Mouse (Mus musculus) embryo, embryonic 9.5 days (tissue): Measurements from ENCODE around the gene Alg9.

Source experiments
- DNase-seq: peaks from one replicate; pipeline ENCODE4 v3.0.0-alpha.2; 2017; ENCODE audit errors: extremely low spot score

Gene Alg9

DNA sequence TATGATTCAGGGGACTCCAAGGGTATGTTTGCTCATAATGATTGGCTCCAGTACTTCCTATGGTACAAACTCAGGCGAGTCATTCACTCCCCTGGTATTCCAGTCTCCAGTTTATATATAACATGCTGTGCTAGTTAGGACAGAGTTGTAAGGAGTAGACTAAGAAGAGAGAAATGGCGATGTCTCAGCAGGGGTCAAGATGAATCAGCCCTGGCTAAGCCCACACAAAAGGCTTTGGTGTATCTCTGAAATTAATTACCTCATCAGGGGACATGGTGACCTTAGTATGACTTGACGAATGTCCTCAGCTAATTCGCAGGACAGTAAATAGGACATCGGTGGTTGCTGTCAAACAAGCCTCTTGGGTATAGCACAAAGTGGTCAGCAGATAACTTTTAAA, 18.1 kb upstream of the Alg9 start:
- no peak for DNase-seq

DNA sequence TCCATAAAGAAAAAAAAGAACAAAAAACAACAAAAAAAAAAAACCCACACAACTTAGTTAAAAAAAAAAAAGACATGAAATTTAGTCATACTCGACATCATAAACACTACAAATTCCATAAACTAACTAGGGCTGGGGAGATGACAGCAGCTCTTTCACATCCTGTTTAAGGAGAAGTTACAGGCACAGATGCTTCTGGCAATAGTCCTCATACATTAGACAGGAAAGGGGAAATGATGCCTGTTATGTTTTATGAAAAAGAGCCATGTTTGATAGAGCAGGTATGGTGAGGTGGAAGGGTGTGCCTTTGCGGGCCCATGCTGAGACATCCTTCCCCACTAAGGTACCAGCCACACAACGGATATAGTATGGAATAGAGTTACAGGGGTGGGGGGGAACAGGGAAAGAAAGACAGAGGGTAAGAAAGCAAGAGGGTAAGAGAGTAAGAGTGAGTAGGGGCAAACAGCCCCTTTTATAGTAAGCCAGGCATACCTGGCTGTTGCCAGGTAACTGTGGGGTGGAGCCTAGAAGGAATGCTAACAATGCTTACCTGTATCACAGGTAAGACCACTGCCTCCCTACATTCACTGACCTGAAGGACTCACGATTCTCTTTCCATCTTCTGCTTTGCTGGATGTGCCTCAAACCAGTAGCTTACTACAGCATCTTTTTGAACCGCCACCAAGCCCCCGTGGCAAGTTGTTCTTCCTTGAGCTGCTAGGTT, 13.1 kb upstream of the Alg9 start:
- DNase-seq, result no peak

DNA sequence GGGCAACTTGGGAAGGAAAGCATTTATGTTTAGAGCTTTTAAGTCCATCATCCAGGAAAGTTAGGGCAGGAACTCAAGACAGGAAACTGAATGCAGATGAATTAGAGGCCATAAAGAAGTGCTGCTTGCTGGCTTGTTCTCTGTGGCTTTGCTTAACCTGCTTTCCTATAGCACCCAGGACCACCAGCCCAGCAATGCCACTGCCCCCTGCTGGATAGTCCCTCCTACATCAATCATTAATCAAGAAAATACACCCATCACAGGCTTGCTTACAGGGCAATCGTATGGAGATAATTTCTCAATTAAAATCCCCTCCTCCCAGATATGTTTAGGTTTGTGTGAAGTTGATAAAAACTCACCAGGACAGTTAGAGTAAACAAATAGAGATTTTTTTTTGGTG, 11.5 kb upstream of the Alg9 start:
- no peak for DNase-seq

DNA sequence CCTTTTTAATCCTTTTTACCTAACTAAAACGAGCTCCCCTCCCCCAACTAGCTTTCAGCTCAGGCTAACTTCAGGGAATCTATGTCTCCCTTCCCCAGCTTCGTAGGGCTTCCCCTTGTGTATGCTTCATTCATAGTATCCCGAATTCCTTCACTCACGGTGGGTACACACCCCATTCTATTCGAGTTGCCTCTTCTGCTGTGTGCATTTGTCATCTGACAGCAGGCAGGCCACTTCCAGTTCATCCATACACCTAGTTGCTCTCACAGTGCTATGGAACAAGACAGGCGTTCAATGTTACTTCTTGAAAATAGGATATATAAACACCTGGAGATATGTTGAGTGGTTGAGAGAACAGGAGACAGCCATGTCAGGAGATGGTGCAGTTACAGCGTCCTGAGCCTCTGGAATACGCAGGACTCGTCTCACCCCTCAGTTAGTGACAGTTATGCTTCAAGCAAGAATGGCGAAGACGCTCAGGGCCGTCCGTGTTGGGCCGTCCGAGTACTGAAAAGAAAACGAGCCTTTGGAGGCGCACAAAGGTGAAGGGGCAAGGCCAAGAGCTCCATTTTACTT, 7.2 kb upstream of the Alg9 start:
- no peak for DNase-seq

DNA sequence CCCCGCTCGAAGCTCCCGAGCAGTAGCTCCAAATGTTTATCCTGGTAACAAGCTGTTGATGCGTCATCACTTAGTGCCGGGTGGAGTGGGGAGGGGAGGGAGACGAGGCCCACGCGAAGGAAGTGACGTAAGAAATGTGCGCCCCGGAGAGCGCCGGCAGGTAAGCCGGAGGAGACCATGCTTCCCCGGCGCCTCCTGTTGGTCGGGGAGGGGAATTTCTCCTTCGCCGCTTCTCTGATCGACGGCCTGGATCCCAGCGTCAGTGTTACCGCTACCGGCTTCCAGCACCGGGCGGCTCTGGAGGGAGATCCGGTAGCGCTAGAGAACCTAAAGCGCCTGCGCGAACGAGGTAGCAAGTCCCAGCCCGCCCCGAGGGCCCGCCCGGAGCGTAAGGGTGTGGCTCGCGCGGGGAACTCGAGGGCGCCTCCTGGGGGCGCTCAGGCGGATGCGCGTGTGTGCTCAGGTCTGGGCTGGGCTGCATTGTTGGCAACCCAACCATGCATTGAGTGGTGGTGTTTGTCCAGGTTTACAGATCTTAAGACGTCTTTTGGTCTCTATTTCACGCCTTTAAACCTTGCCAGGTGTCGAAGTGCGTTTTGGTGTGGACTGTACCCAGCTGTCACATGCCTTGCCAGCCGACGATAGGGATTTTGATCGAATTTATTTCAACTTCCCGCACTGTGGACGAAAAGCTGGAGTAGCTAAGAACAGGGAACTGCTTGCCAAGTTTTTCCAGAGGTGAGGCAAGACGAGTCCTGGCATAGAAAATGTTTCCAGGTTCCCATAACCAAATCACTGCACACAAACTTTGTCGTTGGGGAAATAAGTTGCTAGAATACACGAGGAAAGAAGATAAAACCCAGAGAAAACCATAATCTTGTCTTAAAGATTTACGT, 6.5 kb upstream of the Alg9 start, which contains the start of gene Fdxacb1:
TSS of gene Fdxacb1 (plus strand) at position 130 of the 896 bp plus-strand sequence.
- DNase-seq, result peak; percentile 98

DNA sequence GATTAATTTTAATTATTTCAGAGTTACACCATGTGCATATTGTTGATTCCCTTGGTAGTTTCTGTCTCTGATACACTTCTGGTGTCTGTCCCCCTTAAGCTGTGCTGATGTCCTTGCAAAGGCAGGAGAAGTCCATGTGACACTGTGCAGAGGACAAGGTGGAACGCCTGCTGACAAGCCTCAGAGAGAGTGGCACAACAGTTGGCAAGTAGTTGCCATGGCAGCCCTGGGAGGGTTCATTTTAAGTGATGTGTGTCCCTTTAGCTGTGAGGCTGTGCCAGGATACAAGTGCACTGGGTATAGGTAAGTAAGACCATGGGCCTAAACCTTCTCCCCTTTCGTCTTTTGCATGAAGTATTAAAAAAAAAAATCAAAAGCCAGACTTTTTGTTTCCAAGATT, 4.8 kb upstream of the Alg9 start:
- no peak for DNase-seq

DNA sequence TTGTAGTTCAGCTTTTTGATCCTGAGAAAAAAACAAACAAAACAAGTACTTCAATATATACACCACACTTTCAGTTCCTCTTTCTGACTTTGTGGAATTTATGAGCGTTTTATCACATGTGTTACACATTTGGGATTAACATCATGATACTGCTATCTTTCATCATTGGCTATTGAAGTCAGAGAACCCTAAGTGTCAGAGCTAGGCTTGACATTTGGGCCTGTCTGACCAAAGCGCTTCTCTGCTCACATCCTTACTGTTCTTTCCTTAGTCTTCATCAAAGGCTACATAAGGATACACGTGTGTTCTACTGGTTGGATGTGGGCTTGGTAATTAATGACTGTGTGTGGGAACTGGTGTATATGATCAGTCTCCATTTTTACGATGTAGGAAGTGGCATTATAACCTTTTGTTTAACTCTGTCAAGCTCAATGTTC, 775 bp upstream of the Alg9 start:
- DNase-seq, result no peak

DNA sequence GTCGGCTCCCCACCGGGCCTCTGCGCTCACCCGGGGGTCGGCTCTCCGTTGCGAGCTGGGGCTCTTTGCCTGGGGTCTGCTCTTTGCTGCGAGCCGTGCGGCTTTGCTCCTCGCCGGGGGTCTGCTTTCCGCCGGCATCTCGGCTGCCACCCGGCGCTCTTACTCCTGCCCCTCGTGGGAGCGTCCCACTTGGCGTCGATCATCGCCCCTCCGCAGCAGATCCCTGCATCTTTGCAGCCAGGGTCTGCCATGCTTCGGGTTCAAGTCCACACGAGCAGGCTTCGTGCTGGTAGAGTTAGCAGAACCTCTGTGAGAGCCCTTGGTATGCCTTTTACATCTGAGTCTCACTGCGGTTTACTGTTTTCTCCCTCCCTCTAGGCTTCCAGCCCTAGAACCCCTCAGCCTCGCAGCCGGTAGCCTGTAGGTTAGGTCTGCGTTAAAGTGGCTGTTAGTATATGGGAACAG, 875 bp downstream of the Alg9 start:
- no peak for DNase-seq

DNA sequence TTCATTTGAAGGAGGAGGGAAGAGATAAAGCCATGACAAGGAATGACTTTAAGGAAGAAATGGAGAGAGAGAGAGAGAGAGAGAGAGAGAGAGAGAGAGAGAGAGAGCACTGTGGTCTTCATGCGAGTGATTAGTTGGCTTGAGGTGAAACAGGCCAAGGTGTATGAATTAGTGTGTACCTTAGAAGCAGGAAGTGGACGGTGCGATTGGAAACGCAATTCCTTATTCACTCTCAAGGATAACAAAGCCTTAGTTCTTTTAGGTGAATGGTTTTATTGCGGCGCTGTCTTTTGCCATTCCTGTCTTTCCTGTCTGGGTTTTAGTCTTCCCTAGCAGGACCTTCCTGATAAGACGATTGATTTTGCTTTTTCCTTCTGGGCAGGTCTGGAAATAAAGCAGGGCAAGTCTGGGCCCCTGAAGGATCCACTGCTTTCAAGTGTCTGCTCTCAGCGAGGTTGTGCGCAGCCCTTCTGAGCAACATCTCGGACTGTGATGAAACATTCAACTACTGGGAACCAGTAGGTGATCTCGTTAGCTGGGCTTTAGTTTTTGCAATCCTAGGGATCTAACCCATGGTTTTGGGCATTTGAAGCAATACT, 1.4 kb downstream of the Alg9 start:
- DNase-seq, result no peak

DNA sequence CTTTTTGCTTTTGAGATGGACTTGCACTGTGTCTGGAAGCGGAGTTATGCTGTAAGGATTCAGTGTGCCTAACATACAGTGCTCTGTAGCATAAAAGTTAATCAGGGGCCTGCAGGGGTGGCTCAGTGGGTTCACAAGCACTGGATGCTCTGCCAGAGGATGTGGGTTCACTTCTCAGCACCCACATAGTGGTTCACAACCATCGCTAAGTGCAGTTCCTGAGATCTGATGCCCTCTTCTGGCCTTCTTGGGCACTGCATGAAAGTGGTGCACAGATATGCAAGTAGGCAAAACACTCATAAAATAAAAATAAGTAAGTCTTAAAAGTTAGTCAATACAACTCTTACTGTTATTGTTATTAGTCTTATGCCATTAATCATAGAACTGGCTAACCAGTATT, 7.3 kb downstream of the Alg9 start:
- DNase-seq, result peak; percentile 36

DNA sequence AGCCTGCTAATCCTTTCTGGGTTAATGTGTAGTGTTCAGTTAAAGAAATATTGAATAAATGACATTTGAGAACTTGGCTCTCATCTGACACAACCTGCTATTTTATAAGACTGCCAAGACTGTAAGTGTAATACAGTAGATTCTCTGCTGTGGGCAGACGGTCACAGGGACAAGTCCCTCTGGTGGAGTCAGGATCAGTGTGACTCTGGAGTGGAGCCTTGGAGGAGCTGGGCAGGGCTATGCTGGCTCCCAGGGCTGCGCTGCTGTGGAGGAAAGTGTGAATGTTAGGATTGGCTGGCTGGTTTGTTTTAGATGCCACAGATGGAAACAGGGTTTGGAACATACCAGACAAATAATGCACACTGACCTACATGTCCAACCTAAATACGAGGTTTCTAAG, 20.4 kb downstream of the Alg9 start:
- DNase-seq, result no peak

DNA sequence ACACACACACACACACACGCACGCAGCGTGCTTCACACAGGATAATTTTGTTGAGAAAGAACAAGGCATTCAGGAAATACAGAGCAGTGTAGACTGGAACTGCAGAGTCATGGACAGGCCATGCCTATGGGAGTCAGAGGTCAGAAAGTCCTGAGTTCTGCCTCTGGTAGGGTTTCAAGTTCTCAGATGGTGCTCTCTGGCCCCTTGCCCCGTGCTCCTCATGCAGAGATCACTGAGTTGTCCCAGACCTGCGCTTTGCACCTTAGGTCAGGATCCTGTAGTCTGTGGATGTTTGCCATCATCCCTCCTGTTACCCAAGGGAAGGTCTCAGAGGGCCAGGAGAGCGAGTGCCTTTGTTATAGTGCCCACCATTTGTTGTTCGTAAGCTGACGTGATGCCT, 22.0 kb downstream of the Alg9 start:
- DNase-seq, result no peak

DNA sequence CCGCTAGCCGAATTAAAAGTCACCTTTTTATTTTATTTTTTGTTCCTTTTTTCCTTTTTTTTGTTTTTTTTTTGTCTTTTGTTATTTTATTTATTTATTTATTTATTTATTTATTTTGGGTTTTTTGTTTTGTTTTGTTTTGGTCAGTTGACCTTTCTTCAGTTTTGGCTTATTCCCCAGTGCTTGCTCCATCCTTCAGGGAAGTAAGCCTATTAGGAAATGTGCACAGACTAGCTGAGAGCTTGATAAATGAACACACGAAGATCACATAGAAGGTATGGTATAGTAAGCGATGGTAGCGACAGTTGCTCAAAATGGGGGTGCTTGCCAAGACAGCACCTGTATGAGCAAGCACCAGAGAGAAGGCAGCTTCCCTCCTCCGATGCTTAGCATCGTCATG, 22.8 kb downstream of the Alg9 start:
- no peak for DNase-seq

DNA sequence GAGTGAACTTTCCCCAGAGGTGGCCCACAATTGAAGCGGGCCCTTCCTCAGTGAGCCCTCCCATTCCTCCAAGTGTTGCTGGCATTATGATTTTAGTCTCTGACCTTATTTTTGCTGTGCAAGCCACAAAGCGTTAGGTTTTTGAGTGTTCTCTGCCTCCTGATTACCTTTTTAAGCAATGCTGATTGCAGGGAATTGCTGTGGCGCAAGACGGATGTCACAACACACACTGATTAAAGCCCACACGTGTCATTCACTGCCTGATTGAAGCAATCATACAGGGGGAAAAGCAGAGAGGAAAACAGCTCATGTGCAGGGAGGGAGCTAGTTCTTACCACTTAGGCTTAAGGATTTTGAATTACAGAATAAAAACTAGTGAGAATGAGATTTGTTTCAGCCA, 23.5 kb downstream of the Alg9 start:
- DNase-seq, result no peak

DNA sequence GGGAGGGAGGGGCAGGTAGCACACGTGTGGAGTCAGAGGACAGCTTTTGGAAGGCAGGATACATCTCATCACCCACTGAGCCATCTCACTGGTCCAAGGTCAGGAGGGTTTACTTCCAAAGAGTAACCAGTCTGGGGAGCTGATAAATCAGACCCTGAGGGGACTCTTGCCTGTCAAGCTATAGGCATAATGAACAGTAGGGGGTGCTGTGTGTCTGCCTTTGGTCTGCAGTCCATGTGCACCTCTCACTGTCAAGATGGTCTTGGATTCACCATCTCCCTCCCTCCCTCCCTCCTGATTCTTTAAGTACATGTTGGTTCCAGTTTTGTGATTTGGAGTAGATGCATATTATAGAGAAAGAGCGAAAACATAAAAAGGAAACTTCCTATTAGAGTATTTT, 26.2 kb downstream of the Alg9 start:
- peak; percentile 33 for DNase-seq

DNA sequence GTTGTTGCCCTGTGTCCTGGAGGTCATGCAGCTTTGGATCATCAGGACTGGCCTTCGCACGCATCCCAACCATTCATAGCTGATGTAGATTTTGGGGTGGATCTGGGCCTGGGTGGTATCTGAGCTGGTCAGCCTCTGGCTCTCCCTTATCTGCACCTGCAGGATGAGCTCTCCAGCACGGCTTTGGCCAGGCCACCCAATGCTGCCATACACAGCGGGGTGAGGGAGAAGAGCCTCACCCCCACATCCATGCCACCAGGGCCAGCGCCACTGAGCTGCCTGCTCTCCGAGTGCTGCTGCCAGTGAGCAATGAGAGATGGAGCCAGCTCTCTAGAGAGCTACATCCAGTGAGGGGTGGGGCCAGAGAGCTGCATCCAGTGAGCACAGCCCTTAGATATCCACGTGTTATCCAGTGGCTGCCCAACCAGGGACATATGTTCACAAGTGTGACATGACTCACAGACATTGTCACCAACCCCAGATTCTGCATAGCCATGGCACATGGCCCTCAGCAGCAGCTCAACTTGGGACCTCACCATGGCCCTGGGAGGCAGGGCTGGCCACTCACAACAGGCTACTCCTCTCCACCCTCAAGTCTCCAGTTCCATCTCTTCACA, 28.3 kb downstream of the Alg9 start:
- no peak for DNase-seq

DNA sequence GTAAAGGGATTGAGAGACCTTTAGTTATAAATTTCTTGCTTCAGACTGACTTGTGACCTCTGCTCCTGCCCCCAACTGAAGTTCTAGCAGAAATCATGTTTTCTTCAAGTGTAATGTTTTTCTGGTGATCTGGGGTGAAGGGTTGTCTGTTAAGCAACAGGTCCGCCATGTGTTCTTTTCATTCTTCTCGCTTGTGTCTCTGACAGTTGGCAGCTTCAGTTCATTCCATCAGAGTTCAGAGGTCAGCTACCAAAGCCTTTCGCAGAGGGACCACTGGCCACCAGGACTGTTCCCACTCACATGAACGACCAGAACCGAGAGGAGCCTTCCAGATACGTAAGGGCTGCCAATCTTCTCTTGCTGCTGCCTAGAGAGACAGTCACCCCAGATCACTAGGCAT, 33.7 kb downstream of the Alg9 start:
- DNase-seq, result no peak

DNA sequence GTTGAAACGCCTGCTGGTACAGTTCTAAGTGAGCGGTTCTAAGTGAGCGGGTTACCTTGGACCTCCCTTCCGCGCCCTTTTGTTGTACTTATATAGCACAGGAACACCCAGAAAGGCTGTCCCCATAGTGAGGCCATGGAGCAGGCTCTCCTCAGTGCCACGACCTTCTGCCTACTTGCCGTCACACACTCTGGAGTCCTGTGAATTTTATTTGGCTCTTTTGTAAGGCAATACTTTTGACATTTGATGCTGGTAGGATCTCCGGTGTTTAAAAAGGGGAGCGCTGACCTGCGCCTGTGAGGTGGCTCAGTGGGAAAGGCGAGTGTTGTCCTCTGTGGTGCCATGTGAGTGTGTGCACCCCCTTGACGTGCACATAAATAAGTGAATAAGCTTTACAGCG, 34.3 kb downstream of the Alg9 start:
- no peak for DNase-seq

DNA sequence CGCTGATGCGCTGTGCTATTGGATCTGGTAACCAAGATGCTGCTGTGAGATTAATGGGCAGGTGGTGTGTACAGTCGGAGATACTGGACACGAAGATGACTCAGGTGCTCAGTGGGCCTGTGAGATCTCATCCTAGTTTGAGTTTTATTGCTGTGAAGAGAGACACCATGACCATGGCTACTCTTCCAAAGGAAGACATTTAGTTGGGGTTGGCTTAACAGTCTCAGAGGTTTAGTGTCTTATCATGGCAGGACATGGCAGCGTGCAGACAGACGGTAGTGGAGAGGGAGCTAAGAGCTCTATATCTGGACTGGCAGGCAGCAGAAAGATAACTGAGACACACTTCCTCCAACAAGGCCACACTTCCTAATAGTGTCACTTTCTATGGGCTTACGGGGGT, 36.4 kb downstream of the Alg9 start:
- DNase-seq, result no peak

DNA sequence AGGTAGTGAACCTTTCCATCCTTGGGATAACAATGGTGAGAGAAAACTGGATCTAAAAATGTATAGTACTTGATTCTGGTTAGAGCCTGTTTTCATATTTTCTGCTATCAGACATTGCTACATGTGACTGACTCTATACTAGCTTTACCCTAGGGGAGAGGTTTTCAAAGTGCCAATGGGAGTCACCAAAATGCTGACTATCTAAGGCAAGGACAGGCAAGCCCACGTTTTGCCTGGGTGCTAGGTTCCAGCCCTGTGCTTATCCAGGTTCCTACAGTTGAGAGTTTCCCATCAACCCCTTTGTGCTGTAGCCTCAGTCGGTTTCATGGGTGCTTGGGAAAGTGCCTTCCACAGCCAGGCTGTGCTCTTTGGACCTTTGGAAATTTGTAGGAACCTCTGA, 36.9 kb downstream of the Alg9 start:
- no peak for DNase-seq

DNA sequence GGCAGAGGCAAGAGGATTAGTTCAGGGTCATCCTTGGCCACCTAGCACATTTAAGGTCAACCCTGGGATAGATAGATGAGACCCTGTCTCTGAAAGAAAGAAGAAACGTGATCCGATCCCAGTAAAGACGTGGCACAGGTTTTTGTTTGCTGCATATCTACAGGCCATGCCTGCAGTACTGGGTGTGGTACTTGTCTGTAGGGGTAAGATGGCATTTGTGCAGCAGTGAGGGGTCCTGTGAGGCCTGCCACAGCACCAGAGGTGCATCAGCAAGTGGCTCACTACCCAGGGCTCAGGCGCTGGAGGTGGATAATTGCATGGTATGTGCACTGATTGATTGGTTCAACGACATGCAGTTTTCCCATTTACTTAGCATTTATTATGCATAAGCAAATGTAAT, 39.0 kb downstream of the Alg9 start:
- DNase-seq, result no peak

DNA sequence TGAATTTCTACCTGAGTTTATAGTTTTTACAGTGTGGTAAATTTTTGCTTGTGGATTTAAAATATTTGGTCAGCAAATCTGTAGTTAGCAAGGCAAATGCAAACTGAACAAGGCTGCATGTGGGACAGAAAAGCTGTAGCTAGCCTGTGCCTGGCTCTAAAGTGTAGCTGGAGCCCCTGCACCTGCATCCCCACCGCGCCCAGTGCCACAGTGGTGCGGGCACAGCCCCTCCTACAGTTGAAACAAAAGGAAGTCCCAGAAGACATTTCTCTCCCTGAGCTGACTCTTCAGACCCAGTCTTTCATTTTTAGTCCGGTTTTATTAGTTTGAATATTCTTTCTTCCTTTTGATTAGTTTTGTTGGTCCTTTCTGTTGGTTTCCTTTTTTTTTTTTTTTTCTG, 40.8 kb downstream of the Alg9 start:
- DNase-seq, result no peak
